Mouse (Mus musculus) midbrain, postnatal 0 days (tissue): ENCODE measurements around the gene Wnt4. TPM values are rescaled to one million over a fixed set of nuclear protein-coding genes. Genes with fewer than 3 reads are reported as not detected.

Source experiments
- ATAC-seq: fragments of 200-750 bp; cut with Nextera tagmentation; 2 replicates; pipeline ENCODE4 v1.8.0; 2017; ENCODE audit warnings: moderate number of reproducible peaks, mild to moderate bottlenecking, moderate TSS enrichment, moderate library complexity; ENCODE audit not compliant: low FRiP score
- DNase-seq: peaks from one replicate; pipeline ENCODE4 v3.0.0-alpha.2; 2015; ENCODE audit warnings: low spot score
- H3K27ac ChIP-seq: fragments of 300-500 bp; sonication (generic); 2 replicates; pipeline ENCODE4 v1.5.1; 2014; ENCODE audit warnings: low read depth, mild to moderate bottlenecking, low read length, mixed read lengths
- H3K27me3 ChIP-seq: fragments of 300-500 bp; sonication (generic); 2 replicates; pipeline ENCODE4 v1.6.1; 2014; ENCODE audit warnings: low read length, control low read depth, mixed read lengths; ENCODE audit not compliant: insufficient read depth
- H3K36me3 ChIP-seq: fragments of 300-500 bp; sonication (generic); 2 replicates; pipeline ENCODE4 v1.6.1; 2014; ENCODE audit warnings: low read length, control low read depth, mixed read lengths; ENCODE audit not compliant: insufficient read depth
- H3K4me1 ChIP-seq: fragments of 300-500 bp; sonication (generic); 2 replicates; pipeline ENCODE4 v1.6.1; 2014; ENCODE audit warnings: mild to moderate bottlenecking, control low read depth, antibody characterized with exemption, low read length, mixed read lengths; ENCODE audit not compliant: insufficient read depth
- H3K4me2 ChIP-seq: fragments of 300-500 bp; sonication (generic); 2 replicates; pipeline ENCODE4 v1.6.1; 2014; ENCODE audit warnings: low read depth, mild to moderate bottlenecking, low read length, mixed read lengths; ENCODE audit not compliant: poor library complexity, severe bottlenecking
- H3K4me3 ChIP-seq: fragments of 300-500 bp; sonication (generic); 2 replicates; pipeline ENCODE4 v1.5.1; 2014; ENCODE audit warnings: low read depth, mild to moderate bottlenecking, low read length, moderate library complexity
- H3K9ac ChIP-seq: fragments of 300-500 bp; sonication (generic); replicated peaks from 2 replicates; pipeline ENCODE4 v1.6.1; 2014; ENCODE audit warnings: mild to moderate bottlenecking, low read length, moderate library complexity, mixed read lengths; ENCODE audit not compliant: poor library complexity, severe bottlenecking
- H3K9me3 ChIP-seq: fragments of 300-500 bp; sonication (generic); 2 replicates; pipeline ENCODE4 v1.6.1; 2016; ENCODE audit warnings: low read length, control low read depth
- CTCF ChIP-seq: IDR thresholded peaks from 2 replicates; pipeline ENCODE4 v1.5.1; 2016; ENCODE audit warnings: antibody characterized with exemption, mild to moderate bottlenecking
- WGBS: fragments of 180-500 bp; shearing (Covaris S2); extraction: QIAGEN DNeasy Blood & Tissue Kit; methylation state at CpG from one replicate; pipeline ENCODE4 v1.1.7; 2014; 5-methylcytosine and 5-hydroxymethylcytosine counted together
- polyA plus RNA-seq: library from polyadenylated mRNA; unstranded; fragments of >200 nt; fragmentation: Nextera tagmentation; extraction: Ambion mirVana; gene quantifications from 2 replicates; pipeline ENCODE4 v1.2.1, GENCODE M21; 2015
- total RNA-seq: library from RNA; depleted of rRNA; stranded (reverse); fragments of >200 nt; gene quantifications from 2 replicates; pipeline ENCODE4 v1.2.3, GENCODE M21; 2014

Wnt4 gene
- total and polyA plus RNA-seq, 2 experiments from 2014 or later, result 5.6 to 6.0 TPM

- Histone ChIP-seq H3K27ac (no peak overlapping the region), H3K9me3 (no peaks in the 10 kb centered on the region), H3K4me2 (no peak overlapping the region), H3K4me3 (no peak overlapping the region), H3K27me3 (no peaks in the 10 kb centered on the region), H3K9ac (no peak overlapping the region), H3K36me3 (peaks cover 6% of the 10 kb centered on the region; the same call in 1 of the 2 replicates), H3K4me1 (no peaks in the 10 kb centered on the region)
- DNase-seq, result no peak
- 85% methylated on average over 5 of the region's 5 CpGs for WGBS
- ATAC-seq, result no peak
- no peak for TF ChIP-seq CTCF
Measured at GRCm38 (mm10) chr4:137294474-137294873, 17.2 kb downstream of the Wnt4 start.

GRCm38 (mm10) chr4:137294951-137295350 is 17.7 kb downstream of the Wnt4 start:
- WGBS, result 79% methylated on average over 8 of the region's 8 CpGs
- TF ChIP-seq CTCF, result no peak
- no peak for DNase-seq

GRCm38 (mm10) chr4:137297611-137298010 is 20.3 kb downstream of the Wnt4 start:
- Histone ChIP-seq H3K9ac (no peak overlapping the region), H3K27ac (no peak overlapping the region), H3K4me2 (no peak overlapping the region), H3K27me3 (no peaks in the 10 kb centered on the region), H3K4me3 (no peak overlapping the region), H3K4me1 (no peaks in the 10 kb centered on the region), H3K36me3 (peaks cover 6% of the 10 kb centered on the region; the same call in 1 of the 2 replicates), H3K9me3 (no peaks in the 10 kb centered on the region)
- ATAC-seq (no peak), DNase-seq (no peak)
- no peak for TF ChIP-seq CTCF
- WGBS, result 86% methylated on average over 4 of the region's 4 CpGs

More at GRCm38 (mm10) chr4:137294951-137295350, 17.7 kb downstream of the Wnt4 start:
- ATAC-seq, result no peak
- H3K27me3 ChIP-seq, result no peaks in the 10 kb centered on the region
- peaks cover 6% of the 10 kb centered on the region; the same call in 1 of the 2 replicates for H3K36me3 ChIP-seq
- H3K9ac ChIP-seq, result no peak overlapping the region
- H3K27ac ChIP-seq, result no peak overlapping the region
- H3K4me1 ChIP-seq, result no peaks in the 10 kb centered on the region
- no peaks in the 10 kb centered on the region for H3K9me3 ChIP-seq
- H3K4me3 ChIP-seq, result no peak overlapping the region
- no peak overlapping the region for H3K4me2 ChIP-seq

GRCm38 (mm10) chr4:137298406-137298805 is 21.1 kb downstream of the Wnt4 start:
- Histone ChIP-seq H3K9ac (no peak overlapping the region), H3K9me3 (no peaks in the 10 kb centered on the region), H3K27me3 (no peaks in the 10 kb centered on the region), H3K36me3 (peaks cover 6% of the 10 kb centered on the region; the same call in 1 of the 2 replicates), H3K27ac (no peak overlapping the region), H3K4me3 (no peak overlapping the region), H3K4me1 (no peaks in the 10 kb centered on the region), H3K4me2 (no peak overlapping the region)
- no peak for ATAC-seq
- no peak for TF ChIP-seq CTCF
- 72% methylated on average over 8 of the region's 8 CpGs for WGBS
- no peak for DNase-seq

GRCm38 (mm10) chr4:137300227-137300626 is 22.9 kb downstream of the Wnt4 start:
- Histone ChIP-seq H3K9ac (no peak overlapping the region), H3K27me3 (no peaks in the 10 kb centered on the region), H3K4me3 (no peak overlapping the region), H3K27ac (no peak overlapping the region), H3K4me1 (no peaks in the 10 kb centered on the region), H3K9me3 (no peaks in the 10 kb centered on the region), H3K4me2 (no peak overlapping the region), H3K36me3 (peaks cover 6% of the 10 kb centered on the region; the same call in 1 of the 2 replicates)
- WGBS, result 94% methylated on average over 13 of the region's 13 CpGs
- DNase-seq (no peak), ATAC-seq (no peak)
- no peak for TF ChIP-seq CTCF

GRCm38 (mm10) chr4:137301635-137302034 is 24.3 kb downstream of the Wnt4 start:
- TF ChIP-seq CTCF, result no peak
- Histone ChIP-seq H3K4me2 (no peak overlapping the region), H3K27ac (no peak overlapping the region), H3K9ac (no peak overlapping the region), H3K4me3 (no peak overlapping the region), H3K4me1 (no peaks in the 10 kb centered on the region), H3K9me3 (no peaks in the 10 kb centered on the region), H3K36me3 (no peaks in the 10 kb centered on the region), H3K27me3 (no peaks in the 10 kb centered on the region)
- WGBS, result 57% methylated on average over 16 of the region's 16 CpGs
- 0 out of 2 replicates have a peak, but pooled peaks have one; percentile 41 for ATAC-seq
- peak; percentile 58 for DNase-seq
